Mouse (Mus musculus) liver, embryonic 14.5 days (tissue): ENCODE results near the gene Ppp1r27. TPM values are rescaled to one million over a fixed set of nuclear protein-coding genes. Genes with fewer than 3 reads are reported as not detected.

Source experiments
- ATAC-seq: fragments of 200-750 bp; cut with Nextera tagmentation; 2 replicates; pipeline ENCODE4 v1.8.0; 2017; ENCODE audit warnings: moderate number of reproducible peaks, mild to moderate bottlenecking, moderate library complexity; ENCODE audit not compliant: insufficient read depth
- DNase-seq, 3 experiments: peaks; one replicate each; pipeline ENCODE4 v3.0.0-alpha.2; 2012 to 2013; ENCODE audit warnings: low read depth in 3 of 3, low spot score in 3 of 3
- H3K27ac ChIP-seq: fragments of 300-500 bp; sonication (generic); 2 replicates; pipeline ENCODE4 v1.5.1; 2014; ENCODE audit warnings: moderate library complexity, mild to moderate bottlenecking, control low read depth, inconsistent platforms
- H3K27me3 ChIP-seq: fragments of 300-500 bp; sonication (generic); 2 replicates; pipeline ENCODE4 v1.6.1; 2014; ENCODE audit warnings: mild to moderate bottlenecking, low read length, moderate library complexity; ENCODE audit not compliant: control insufficient read depth, insufficient read depth
- H3K36me3 ChIP-seq: fragments of 300-500 bp; sonication (generic); replicated peaks from 2 replicates; pipeline ENCODE4 v1.6.1; 2014; ENCODE audit warnings: low read depth; ENCODE audit not compliant: control insufficient read depth, insufficient read depth
- H3K4me1 ChIP-seq, 2 experiments: fragments of 200-500 bp in 1 of 2; fragments of 300-500 bp in 1 of 2; sonication (generic) in 1 of 2; replicated peaks; 2 replicates each; pipeline ENCODE4 v1.6.1; 2012 to 2014; ENCODE audit warnings: antibody characterized with exemption in 1 of 2, inconsistent platforms in 1 of 2, low read length in 1 of 2; ENCODE audit not compliant: control insufficient read depth in 2 of 2, insufficient read depth in 2 of 2
- H3K4me2 ChIP-seq: fragments of 300-500 bp; sonication (generic); 2 replicates; pipeline ENCODE4 v1.6.1; 2014; ENCODE audit warnings: low read depth, mild to moderate bottlenecking, control low read depth, moderate library complexity
- H3K4me3 ChIP-seq, 2 experiments: fragments of 200-500 bp in 1 of 2; fragments of 300-500 bp in 1 of 2; sonication (generic) in 1 of 2; 2 replicates each; pipeline ENCODE4 v1.5.1; 2012 to 2014; ENCODE audit warnings: low read depth in 2 of 2, low read length in 2 of 2, mild to moderate bottlenecking in 2 of 2, control low read depth in 1 of 2, inconsistent platforms in 1 of 2, moderate library complexity in 1 of 2; ENCODE audit not compliant: insufficient read depth in 1 of 2
- H3K9ac ChIP-seq: fragments of 300-500 bp; sonication (generic); replicated peaks from 2 replicates; pipeline ENCODE4 v1.6.1; 2014; ENCODE audit warnings: mild to moderate bottlenecking, control low read depth, moderate library complexity
- H3K9me3 ChIP-seq: fragments of 300-500 bp; sonication (generic); 2 replicates; pipeline ENCODE4 v1.6.1; 2016; ENCODE audit warnings: low read length, mixed read lengths; ENCODE audit not compliant: control insufficient read depth
- CTCF ChIP-seq: IDR thresholded peaks from 2 replicates; pipeline ENCODE4 v1.5.1; 2016; ENCODE audit warnings: antibody characterized with exemption, low read depth, control low read depth
- EP300 ChIP-seq: IDR thresholded peaks from 2 replicates; pipeline ENCODE4 v1.6.1; 2016; ENCODE audit warnings: antibody characterized with exemption, low read depth
- WGBS: fragments of 180-500 bp; shearing (Covaris S2); extraction: QIAGEN DNeasy Blood & Tissue Kit; methylation state at CpG from one replicate; pipeline ENCODE4 v1.1.7; 2014; ENCODE audit not compliant: insufficient replicate concordance; 5-methylcytosine and 5-hydroxymethylcytosine counted together
- polyA plus RNA-seq, 2 experiments: library from polyadenylated mRNA; depleted of rRNA in 1 of 2; stranded (reverse) in 1 of 2; unstranded in 1 of 2; fragments of >200 nt; fragmentation: Nextera tagmentation in 1 of 2; extraction: Ambion mirVana in 1 of 2; gene quantifications; 2 replicates each; pipeline versions ENCODE4 v1.2.1 to v1.2.3; 2012 to 2014

Ppp1r27 gene
- polyA plus RNA-seq, 2 experiments, result not detected

GRCm38 (mm10) chr11:120575940-120576339 is 25.0 kb upstream of the Ppp1r27 start:
- DNase-seq (no peak), ATAC-seq (no peak)
- TF ChIP-seq CTCF, result no peak
- no peak for TF ChIP-seq EP300
- Histone ChIP-seq H3K36me3 (peaks cover 21% of the 10 kb centered on the region), H3K27me3 (no peaks in the 10 kb centered on the region), H3K4me3 (no peak overlapping the region), H3K4me1 (peaks cover 26 to 31% of the 10 kb centered on the region in 2 experiments), H3K9me3 (no peaks in the 10 kb centered on the region), H3K27ac (peak overlapping the region; percentile 26; the same call in 1 of the 2 replicates), H3K4me2 (no peak overlapping the region), H3K9ac (no peak overlapping the region)

- no peak overlapping the region for H3K4me3 ChIP-seq
- no peak overlapping the region; the same call in 1 of the 2 replicates for H3K4me2 ChIP-seq
- H3K36me3 ChIP-seq, result peaks cover 29% of the 10 kb centered on the region
- TF ChIP-seq EP300 (no peak), CTCF (no peak)
- no peaks in the 10 kb centered on the region for H3K9me3 ChIP-seq
- DNase-seq, result no peak
- no peak overlapping the region for H3K9ac ChIP-seq
- H3K27me3 ChIP-seq, result no peaks in the 10 kb centered on the region
- no peak for ATAC-seq
- no peak overlapping the region for H3K27ac ChIP-seq
- WGBS, result 68% methylated on average over 2 of the region's 2 CpGs
- peaks cover 21 to 27% of the 10 kb centered on the region in 2 experiments for H3K4me1 ChIP-seq
Observed at GRCm38 (mm10) chr11:120575046-120575445, 24.1 kb upstream of the Ppp1r27 start.

GRCm38 (mm10) chr11:120574278-120574600 is 23.3 kb upstream of the Ppp1r27 start:
- Histone ChIP-seq H3K27ac (peak overlapping the region; percentile 18), H3K36me3 (peaks cover 29% of the 10 kb centered on the region), H3K4me1 (peaks cover 17 to 24% of the 10 kb centered on the region in 2 experiments), H3K4me2 (peak overlapping the region; percentile 98), H3K9ac (peak overlapping the region; percentile 91), H3K4me3 (peak overlapping the region; percentile 81 to 83), H3K27me3 (no peaks in the 10 kb centered on the region), H3K9me3 (no peaks in the 10 kb centered on the region)
- DNase-seq, result no peak
- ATAC-seq, result no peak
- TF ChIP-seq EP300, result no peak
- no peak for TF ChIP-seq CTCF
- WGBS, result 32% methylated on average over 5 of the region's 5 CpGs

GRCm38 (mm10) chr11:120573585-120574277 is 22.8 kb upstream of the Ppp1r27 start:
- DNase-seq (no peak), ATAC-seq (no peak)
- Histone ChIP-seq H3K36me3 (peaks cover 25% of the 10 kb centered on the region), H3K4me3 (peak overlapping the region; percentile 81 to 83), H3K4me2 (peak overlapping the region; percentile 98), H3K27ac (peak overlapping the region; percentile 87), H3K9ac (peak overlapping the region; percentile 91), H3K9me3 (no peaks in the 10 kb centered on the region), H3K27me3 (no peaks in the 10 kb centered on the region), H3K4me1 (peaks cover 17 to 24% of the 10 kb centered on the region in 2 experiments)
- WGBS, result under 1% methylated on average over 23 of the region's 23 CpGs
- TF ChIP-seq EP300 (no peak), CTCF (no peak)

- no peak for TF ChIP-seq EP300
- no peaks in the 10 kb centered on the region for H3K27me3 ChIP-seq
- under 1% methylated on average over 88 of the region's 94 CpGs for WGBS
- peaks cover 25% of the 10 kb centered on the region for H3K36me3 ChIP-seq
- DNase-seq (peak; percentile 96 to 97 (median 96)), ATAC-seq (peak; percentile 93)
- no peaks in the 10 kb centered on the region for H3K9me3 ChIP-seq
- H3K4me2 ChIP-seq, result peak within 1 kb of the TSS; percentile 98
- peak within 1 kb of the TSS; percentile 87 for H3K27ac ChIP-seq
- H3K4me1 ChIP-seq, result peaks cover 17 to 24% of the 10 kb centered on the region in 2 experiments
- peak within 1 kb of the TSS; percentile 93 for H3K9ac ChIP-seq
- peak within 1 kb of the TSS; percentile 83 to 85 for H3K4me3 ChIP-seq
Observed at GRCm38 (mm10) chr11:120572752-120573584, 22.0 kb upstream of the Ppp1r27 start, which contains the start of gene P4hb. Gene P4hb (minus strand): TSS chr11:120573253.
